Mouse (Mus musculus) kidney, adult 2 months (tissue): Measurements from ENCODE around the gene Fam57b. TPM values are rescaled to one million over a fixed set of nuclear protein-coding genes. Genes with fewer than 3 reads are reported as not detected.

ENCODE experiments used
- DNase-seq: peaks from one replicate; pipeline ENCODE4 v3.0.0; 2021
- H3K27ac ChIP-seq: fragments of 200-500 bp; 2 replicates; pipeline ENCODE4 v1.5.1; 2012; ENCODE audit warnings: low read depth, low read length, control low read depth, inconsistent platforms; ENCODE audit not compliant: insufficient read depth
- H3K27me3 ChIP-seq: fragments of 200-500 bp; replicated peaks from 2 replicates; pipeline ENCODE4 v1.6.1; 2012; ENCODE audit warnings: mild to moderate bottlenecking, moderate library complexity, low read length, inconsistent platforms; ENCODE audit not compliant: control insufficient read depth, insufficient read depth
- H3K36me3 ChIP-seq: fragments of 200-500 bp; 2 replicates; pipeline ENCODE4 v1.6.1; 2012; ENCODE audit warnings: mild to moderate bottlenecking, moderate library complexity, low read length, inconsistent platforms; ENCODE audit not compliant: control insufficient read depth, insufficient read depth
- H3K4me1 ChIP-seq: fragments of 200-500 bp; 2 replicates; pipeline ENCODE4 v1.6.1; 2011; ENCODE audit warnings: low read length; ENCODE audit not compliant: control insufficient read depth, insufficient read depth
- H3K4me3 ChIP-seq: fragments of 200-500 bp; 2 replicates; pipeline ENCODE4 v1.5.1; 2011; ENCODE audit warnings: mild to moderate bottlenecking, low read depth, low read length, control low read depth; ENCODE audit not compliant: insufficient read depth
- CTCF ChIP-seq: fragments of 200-500 bp; conservative IDR thresholded peaks from 2 replicates; pipeline ENCODE4 v1.5.1; 2011; ENCODE audit warnings: low read depth, mild to moderate bottlenecking, control low read depth, low read length, moderate library complexity, mixed read lengths; ENCODE audit not compliant: insufficient read depth, insufficient read length
- POLR2A ChIP-seq: fragments of 200-500 bp; IDR thresholded peaks from one replicate; pipeline ENCODE4 v1.6.1; 2011; ENCODE audit warnings: low read depth, low read length, control low read depth
- WGBS: fragments of 180-500 bp; shearing (Covaris S2); methylation state at CpG from one replicate; pipeline ENCODE4 v1.1.7; 2018; 5-methylcytosine and 5-hydroxymethylcytosine counted together
- polyA plus RNA-seq: library from polyadenylated mRNA; depleted of rRNA; stranded (reverse); fragments of >200 nt; gene quantifications from 2 replicates; pipeline ENCODE4 v1.2.3, GENCODE M21; 2012

The Fam57b gene
- polyA plus RNA-seq, 1 experiment = 6.3 TPM

- peaks cover 3% of the 10 kb centered on the region; the same call in 1 of the 2 replicates for H3K4me1 ChIP-seq
Measured at GRCm38 (mm10) chr7:126799468-126800268, 2.2 kb downstream of the Fam57b start.

DNA sequence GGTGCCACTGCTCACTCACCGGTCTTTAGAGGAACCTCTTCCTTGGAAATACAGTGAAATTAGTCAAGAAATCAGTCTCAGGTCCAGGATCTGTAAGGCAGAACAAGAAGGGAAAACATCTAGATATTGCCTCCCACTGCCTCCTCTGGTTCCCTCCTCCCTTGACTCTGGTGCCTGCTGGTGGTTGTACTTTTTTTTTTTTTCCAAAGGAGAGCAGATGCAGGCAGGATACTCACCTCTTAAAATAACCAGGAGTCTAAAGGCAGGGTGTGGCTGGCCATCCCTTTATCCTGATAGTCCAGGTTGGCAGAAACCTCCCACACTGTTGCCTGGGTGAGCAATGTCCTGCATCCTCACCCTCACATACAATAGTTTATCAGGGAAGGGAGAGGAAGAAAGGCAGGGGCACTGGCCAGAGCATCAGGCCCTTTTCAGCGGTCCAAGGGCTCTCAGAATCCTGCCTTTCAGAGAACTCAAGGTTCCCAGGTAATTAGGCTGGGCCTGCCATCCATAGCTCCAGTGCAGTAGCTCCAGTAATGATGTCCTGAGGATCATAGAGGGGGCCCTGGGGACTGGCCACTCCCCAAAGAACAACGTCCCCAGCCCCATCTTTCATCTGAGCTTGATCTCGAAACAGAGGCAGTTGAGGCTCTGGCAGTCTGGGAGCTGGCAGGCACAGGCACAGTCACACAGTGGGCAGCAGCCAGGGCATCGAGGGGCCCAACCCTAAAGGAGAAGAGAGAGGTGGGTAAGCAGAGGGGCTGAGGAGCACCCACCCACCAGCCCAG is 3.0 kb downstream of the Fam57b start:
- Histone ChIP-seq H3K36me3 (peaks cover 2% of the 10 kb centered on the region; the same call in 1 of the 2 replicates), H3K27ac (peak overlapping the region; percentile 86), H3K4me3 (peak overlapping the region; percentile 52), H3K4me1 (peaks cover 3% of the 10 kb centered on the region; the same call in 1 of the 2 replicates), H3K27me3 (no peaks in the 10 kb centered on the region)
- DNase-seq = no peak
- 66% methylated on average over 5 of the region's 5 CpGs for WGBS
- TF ChIP-seq CTCF (no peak), POLR2A (no peak)

More at GRCm38 (mm10) chr7:126799468-126800268, 2.2 kb downstream of the Fam57b start:
- Histone ChIP-seq H3K27ac (peak overlapping the region; percentile 86), H3K27me3 (no peaks in the 10 kb centered on the region), H3K36me3 (peaks cover 6% of the 10 kb centered on the region; the same call in 1 of the 2 replicates), H3K4me3 (peak overlapping the region; percentile 52)
- DNase-seq = no peak
- WGBS = 4% methylated on average over 38 of the region's 38 CpGs
- TF ChIP-seq POLR2A = peak; percentile 81
- peak; percentile 52 for TF ChIP-seq CTCF

DNA sequence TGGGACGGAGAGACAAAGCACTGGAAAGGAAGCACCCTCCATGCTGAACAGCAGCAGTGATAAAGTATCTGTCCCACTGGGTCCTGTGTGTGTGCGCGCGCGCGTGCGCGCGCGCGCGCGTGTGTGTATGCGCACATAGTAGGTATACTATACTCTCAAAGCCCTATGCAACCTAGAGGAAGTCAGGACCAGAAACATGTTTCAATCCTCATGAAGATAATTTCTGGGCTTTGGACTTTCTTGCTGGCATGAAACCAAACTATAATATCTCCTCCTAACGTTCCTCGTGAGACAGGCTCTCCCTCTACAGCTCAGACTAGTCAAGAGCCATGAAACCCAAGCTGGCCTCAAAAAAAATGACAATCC is 3.6 kb downstream of the Fam57b start:
- 92% methylated on average over 16 of the region's 16 CpGs for WGBS
- no peak for DNase-seq
- peaks cover 3% of the 10 kb centered on the region; the same call in 1 of the 2 replicates for H3K4me1 ChIP-seq
- TF ChIP-seq POLR2A = no peak
- no peak for TF ChIP-seq CTCF
- no peak overlapping the region for H3K4me3 ChIP-seq
- H3K27me3 ChIP-seq = no peaks in the 10 kb centered on the region
- peaks cover 2% of the 10 kb centered on the region; the same call in 1 of the 2 replicates for H3K36me3 ChIP-seq
- H3K27ac ChIP-seq = no peak overlapping the region

DNA sequence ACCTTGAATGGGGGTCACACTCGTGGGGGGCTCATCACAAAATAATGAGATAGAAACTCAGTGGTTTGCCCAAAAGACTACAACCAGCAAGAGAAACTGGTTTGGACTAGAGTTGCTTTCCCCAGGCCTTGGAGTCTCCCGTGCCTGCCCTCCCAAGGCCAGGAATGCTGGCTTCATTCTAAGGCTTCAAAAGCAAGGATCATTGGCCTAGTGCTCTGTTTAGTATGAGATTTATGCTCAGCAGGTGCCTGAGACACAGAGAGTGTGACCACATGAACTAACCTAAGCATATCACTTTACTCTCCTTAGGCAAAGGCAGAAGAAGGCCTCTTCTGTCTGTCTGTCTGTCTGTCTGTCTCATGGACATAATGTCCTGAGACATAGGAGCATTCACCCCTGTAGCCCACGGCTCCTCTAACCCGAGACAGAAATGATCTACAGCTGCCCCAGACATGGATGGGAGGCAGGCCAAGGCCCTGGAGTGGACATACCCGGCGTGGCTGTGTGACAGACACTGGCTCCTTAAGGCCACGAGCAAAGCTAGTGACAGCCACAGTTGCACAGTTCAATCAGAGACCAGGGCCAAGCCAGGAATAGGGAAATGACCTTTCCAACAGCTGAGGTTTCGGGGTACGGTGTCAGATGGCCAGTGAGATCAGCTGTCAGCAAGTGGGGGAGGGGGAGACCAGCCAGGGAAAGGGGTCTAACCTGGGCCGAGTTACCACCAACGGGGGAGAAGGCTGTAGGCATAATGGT is 4.8 kb downstream of the Fam57b start:
- Histone ChIP-seq H3K27ac (no peak overlapping the region), H3K4me1 (peaks cover 3% of the 10 kb centered on the region; the same call in 1 of the 2 replicates), H3K4me3 (no peak overlapping the region), H3K27me3 (no peaks in the 10 kb centered on the region), H3K36me3 (no peaks in the 10 kb centered on the region)
- WGBS = 76% methylated on average over 11 of the region's 11 CpGs
- no peak for TF ChIP-seq POLR2A
- TF ChIP-seq CTCF = no peak
- no peak for DNase-seq

- H3K4me1 ChIP-seq = peaks cover 3% of the 10 kb centered on the region; the same call in 1 of the 2 replicates
- H3K36me3 ChIP-seq = no peaks in the 10 kb centered on the region
- no peak overlapping the region for H3K4me3 ChIP-seq
- WGBS = 95% methylated on average over 6 of the region's 6 CpGs
- no peak for DNase-seq
- no peak for TF ChIP-seq CTCF
- no peak for TF ChIP-seq POLR2A
- no peaks in the 10 kb centered on the region for H3K27me3 ChIP-seq
- H3K27ac ChIP-seq = no peak overlapping the region
Measured at GRCm38 (mm10) chr7:126803181-126803580, 5.7 kb downstream of the Fam57b start.

- peaks cover 3% of the 10 kb centered on the region; the same call in 1 of the 2 replicates for H3K4me1 ChIP-seq
- H3K4me3 ChIP-seq = no peak overlapping the region
- TF ChIP-seq POLR2A = no peak
- TF ChIP-seq CTCF = no peak
- H3K27me3 ChIP-seq = no peaks in the 10 kb centered on the region
- no peaks in the 10 kb centered on the region for H3K36me3 ChIP-seq
- no peak overlapping the region for H3K27ac ChIP-seq
- no peak for DNase-seq
Measured at GRCm38 (mm10) chr7:126803751-126804150, 6.3 kb downstream of the Fam57b start.
